Mouse (Mus musculus) embryo, embryonic 10.5 days (tissue): ENCODE data around the gene Gm21698.
"Not testable (repeated sequence)": the region's sequence is repeated elsewhere in the genome, so short reads cannot be mapped to it uniquely, and the experiment has no call there.

ENCODE experiments used
- DNase-seq: peaks from one replicate; pipeline ENCODE4 v3.0.0-alpha.2; 2015; ENCODE audit warnings: low spot score

The Gm21698 gene

DNA sequence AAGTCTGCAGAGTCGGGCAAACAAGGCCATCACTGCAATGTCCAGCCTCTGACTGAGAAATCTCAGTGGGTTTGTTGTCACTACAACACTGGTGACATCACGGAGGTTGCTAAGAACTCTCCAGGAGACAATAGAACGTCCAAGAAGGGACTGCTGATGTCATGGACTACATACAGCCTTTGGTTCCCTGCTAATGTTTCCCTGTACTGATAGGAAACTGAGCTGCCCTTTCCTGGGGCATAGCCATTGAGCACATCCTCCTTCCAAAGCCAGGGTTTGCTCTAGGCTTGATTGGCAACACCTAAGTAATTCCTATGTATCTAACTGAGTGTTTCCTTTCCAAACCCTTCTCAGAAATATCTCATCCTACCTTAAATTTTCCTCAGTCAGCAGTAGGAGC is at the start of gene Gm21698:
Gene Gm21698, minus strand, starts transcription at position 101 of the 400 bp plus-strand sequence.
- DNase-seq, result not testable (repeated sequence)

DNA sequence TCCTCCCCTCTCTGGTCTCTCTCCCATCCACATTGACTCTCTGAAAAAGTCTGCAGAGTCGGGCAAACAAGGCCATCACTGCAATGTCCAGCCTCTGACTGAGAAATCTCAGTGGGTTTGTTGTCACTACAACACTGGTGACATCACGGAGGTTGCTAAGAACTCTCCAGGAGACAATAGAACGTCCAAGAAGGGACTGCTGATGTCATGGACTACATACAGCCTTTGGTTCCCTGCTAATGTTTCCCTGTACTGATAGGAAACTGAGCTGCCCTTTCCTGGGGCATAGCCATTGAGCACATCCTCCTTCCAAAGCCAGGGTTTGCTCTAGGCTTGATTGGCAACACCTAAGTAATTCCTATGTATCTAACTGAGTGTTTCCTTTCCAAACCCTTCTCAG is 34.4 kb upstream of the Gm21698 start, which contains the start of gene Gm5862:
Gene Gm5862, minus strand, starts transcription at position 101 of the 400 bp plus-strand sequence.
- DNase-seq, result not testable (repeated sequence)

DNA sequence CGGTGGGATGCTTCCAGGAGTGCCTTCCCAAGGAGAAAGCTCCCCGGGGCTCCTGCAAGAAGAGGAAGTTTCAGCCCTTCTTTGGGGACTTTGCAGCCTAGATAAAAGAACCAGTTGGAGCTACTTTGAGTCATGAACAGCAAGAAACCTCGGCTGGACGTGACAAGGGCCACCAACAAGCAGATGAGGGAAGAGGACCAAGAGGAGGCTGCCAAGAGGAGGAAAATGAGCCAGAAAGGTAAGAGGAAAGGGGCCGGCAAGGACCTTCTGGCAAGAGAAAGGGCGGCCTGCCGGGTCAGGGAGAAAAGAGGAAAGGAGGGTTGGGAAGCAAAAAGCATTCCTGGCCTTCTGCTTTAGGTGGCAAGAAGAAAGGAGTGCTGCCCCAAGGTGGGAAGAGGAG is 19.2 kb upstream of the Gm21698 start:
- not testable (repeated sequence) for DNase-seq

DNA sequence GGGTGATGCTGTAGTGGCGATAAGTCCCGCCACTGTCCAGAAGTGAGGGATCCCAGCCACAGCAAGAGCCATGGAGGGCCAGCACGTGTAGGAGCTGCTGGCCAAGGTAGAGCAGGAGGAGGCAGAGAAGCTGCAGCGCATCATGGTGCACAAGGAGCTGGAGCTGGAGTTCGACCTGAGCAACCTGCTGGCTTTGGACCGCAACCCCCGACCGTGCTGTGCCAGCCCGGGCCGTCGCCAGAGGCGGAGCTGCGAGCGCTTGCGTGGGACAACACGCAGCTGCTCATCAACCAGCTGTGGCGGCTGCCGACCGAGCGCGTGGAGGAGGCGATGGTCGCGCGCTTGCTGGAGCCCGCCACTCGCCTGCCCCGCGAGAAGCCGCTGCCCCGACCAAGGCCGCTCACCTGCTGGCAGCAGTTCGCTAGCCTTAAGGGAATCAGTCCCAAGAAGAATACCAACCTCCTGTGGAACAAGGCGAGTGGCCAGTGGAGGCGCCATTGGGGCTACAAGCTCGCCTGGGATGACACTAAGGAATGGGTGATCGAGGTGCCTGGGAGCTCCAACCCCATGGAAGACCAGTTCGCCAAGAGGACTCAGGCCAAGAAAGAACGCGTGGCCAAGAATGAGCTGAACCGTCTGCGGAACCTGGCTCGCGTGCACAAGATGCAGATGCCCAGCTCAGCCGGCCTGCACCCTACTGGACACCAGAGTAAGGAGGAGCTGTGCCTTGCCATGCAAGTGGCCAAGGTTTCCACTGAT is 18.7 kb upstream of the Gm21698 start:
- DNase-seq, result peak; percentile 72

DNA sequence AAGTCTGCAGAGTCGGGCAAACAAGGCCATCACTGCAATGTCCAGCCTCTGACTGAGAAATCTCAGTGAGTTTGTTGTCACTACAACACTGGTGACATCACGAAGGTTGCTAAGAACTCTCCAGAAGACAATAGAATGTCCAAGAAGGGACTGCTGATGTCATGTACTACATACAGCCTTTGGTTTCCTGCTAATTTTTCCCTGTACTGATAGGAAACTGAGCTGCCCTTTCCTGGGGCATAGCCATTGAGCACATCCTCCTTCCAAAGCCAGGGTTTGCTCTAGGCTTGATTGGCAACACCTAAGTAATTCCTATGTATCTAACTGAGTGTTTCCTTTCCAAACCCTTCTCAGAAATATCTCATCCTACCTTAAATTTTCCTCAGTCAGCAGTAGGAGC is 16.2 kb upstream of the Gm21698 start, which contains the start of gene Gm1979:
Gene Gm1979, minus strand, starts transcription at position 101 of the 400 bp plus-strand sequence.
- not testable (repeated sequence) for DNase-seq

DNA sequence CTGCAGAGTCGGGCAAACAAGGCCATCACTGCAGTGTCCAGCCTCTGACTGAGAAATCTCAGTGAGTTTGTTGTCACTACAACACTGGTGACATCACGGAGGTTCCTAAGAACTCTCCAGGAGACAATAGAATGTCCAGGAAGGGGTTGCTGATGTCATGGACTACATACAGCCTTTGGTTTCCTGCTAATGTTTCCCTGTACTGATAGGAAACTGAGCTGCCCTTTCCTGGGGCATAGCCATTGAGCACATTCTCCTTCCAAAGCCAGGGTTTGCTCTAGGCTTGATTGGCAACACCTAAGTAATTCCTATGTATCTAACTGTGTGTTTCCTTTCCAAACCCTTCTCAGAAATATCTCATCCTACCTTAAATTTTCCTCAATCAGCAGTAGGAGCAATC is 15.9 kb downstream of the Gm21698 start, which contains the start of gene Gm21680:
Gene Gm21680, minus strand, starts transcription at position 101 of the 400 bp plus-strand sequence.
- DNase-seq, result not testable (repeated sequence)

DNA sequence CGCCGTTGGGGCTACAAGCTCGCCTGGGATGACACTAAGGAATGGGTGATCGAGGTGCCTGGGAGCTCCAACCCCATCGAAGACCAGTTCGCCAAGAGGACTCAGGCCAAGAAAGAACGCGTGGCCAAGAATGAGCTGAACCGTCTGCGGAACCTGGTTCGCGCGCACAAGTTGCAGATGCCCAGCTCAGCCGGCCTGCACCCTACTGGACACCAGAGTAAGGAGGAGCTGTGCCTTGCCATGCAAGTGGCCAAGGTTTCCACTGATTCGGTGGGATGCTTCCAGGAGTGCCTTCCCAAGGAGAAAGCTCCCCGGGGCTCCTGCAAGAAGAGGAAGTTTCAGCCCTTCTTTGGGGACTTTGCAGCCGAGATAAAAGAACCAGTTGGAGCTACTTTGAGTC is 31.4 kb downstream of the Gm21698 start:
- DNase-seq, result not testable (repeated sequence)

DNA sequence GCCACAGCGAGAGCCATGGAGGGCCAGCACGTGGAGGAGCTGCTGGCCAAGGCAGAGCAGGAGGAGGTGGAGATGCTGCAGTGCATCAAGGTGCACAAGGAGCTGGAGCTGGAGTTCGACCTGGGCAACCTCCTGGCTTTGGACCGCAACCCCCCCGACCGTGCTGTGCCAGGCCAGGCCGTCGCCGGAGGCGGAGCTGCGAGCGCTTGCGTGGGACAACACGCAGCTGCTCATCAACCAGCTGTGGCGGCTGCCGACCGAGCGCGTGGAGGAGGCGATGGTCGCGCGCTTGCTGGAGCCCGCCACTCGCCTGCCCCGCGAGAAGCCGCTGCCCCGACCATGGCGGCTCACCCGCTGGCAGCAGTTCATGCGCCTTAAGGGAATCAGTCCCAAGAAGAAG is 31.8 kb downstream of the Gm21698 start:
- DNase-seq, result not testable (repeated sequence)

DNA sequence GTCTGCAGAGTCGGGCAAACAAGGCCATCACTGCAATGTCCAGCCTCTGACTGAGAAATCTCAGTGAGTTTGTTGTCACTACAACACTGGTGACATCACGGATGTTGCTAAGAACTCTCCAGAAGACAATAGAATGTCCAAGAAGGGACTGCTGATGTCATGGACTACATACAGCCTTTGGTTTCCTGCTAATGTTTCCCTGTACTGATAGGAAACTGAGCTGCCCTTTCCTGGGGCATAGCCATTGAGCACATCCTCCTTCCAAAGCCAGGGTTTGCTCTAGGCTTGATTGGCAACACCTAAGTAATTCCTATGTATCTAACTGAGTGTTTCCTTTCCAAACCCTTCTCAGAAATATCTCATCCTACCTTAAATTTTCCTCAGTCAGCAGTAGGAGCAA is 34.1 kb downstream of the Gm21698 start, which contains the start of gene Gm21671:
Gene Gm21671, minus strand, starts transcription at position 101 of the 400 bp plus-strand sequence.
- DNase-seq, result not testable (repeated sequence)

DNA sequence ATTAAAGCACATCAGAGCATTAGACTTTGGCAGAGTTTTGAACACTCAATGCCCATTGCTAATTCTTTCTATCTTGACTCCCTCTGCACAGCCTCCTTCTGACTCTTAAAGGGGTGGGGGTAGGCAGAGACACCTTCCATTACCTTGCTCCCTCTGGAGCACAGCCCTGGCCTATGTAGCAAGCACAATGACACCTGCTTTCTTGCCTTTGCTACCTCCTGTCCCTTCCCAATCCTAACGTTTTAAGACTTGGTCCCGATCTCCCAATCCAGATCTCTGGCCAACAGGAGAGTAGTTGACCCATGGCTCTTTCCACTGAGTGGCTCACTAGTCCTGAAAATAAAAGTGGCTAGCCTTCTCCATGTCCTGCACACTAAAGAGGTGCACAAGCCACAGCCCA is 43.1 kb downstream of the Gm21698 start:
- not testable (repeated sequence) for DNase-seq

DNA sequence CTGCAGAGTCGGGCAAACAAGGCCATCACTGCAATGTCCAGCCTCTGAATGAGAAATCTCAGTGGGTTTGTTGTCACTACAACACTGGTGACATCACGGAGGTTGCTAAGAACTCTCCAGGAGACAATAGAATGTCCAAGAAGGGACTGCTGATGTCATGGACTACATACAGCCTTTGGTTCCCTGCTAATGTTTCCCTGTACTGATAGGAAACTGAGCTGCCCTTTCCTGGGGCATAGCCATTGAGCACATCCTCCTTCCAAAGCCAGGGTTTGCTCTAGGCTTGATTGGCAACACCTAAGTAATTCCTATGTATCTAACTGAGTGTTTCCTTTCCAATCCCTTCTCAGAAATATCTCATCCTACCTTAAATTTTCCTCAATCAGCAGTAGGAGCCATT is 46.2 kb downstream of the Gm21698 start, which contains the start of gene Gm21663:
Gene Gm21663, minus strand, starts transcription at position 101 of the 400 bp plus-strand sequence.
- not testable (repeated sequence) for DNase-seq
